Mouse (Mus musculus): ENCODE results near the gene Sf3b6. TPM values are rescaled to one million over a fixed set of nuclear protein-coding genes. Genes with fewer than 3 reads are reported as not detected.
A peak's percentile ranks its signal among the peaks of the same experiment; 100 is the strongest.

Sf3b6 gene
- total RNA-seq, 2 experiments from 2014 or later = 83.2 to 96.7 TPM

GRCm38 (mm10) chr12:4841392-4841887 lies 24.1 kb downstream of the Sf3b6 start, which contains the start of gene Fkbp1b:
Gene Fkbp1b, minus strand, starts transcription at chr12:4841591.
- DNase-seq = peak; percentile 51 to 53

- DNase-seq = no peak
Measured at GRCm38 (mm10) chr12:4842456-4842855, 25.1 kb downstream of the Sf3b6 start.

GRCm38 (mm10) chr12:4842890-4843597 lies 25.7 kb downstream of the Sf3b6 start, which contains the start of gene Wdcp:
Gene Wdcp, plus strand, starts transcription at chr12:4843303.
- peak; percentile 83 to 88 for DNase-seq

- no peak for DNase-seq
Measured at GRCm38 (mm10) chr12:4843741-4844140, 26.4 kb downstream of the Sf3b6 start.

GRCm38 (mm10) chr12:4856160-4856559 lies 38.8 kb downstream of the Sf3b6 start:
- DNase-seq = no peak

- DNase-seq = no peak
Measured at GRCm38 (mm10) chr12:4856834-4857233, 39.5 kb downstream of the Sf3b6 start.

GRCm38 (mm10) chr12:4859241-4859914 lies 42.0 kb downstream of the Sf3b6 start:
- DNase-seq = no peak

GRCm38 (mm10) chr12:4862672-4863071 lies 45.3 kb downstream of the Sf3b6 start:
- no peak for DNase-seq

- no peak for DNase-seq
Measured at GRCm38 (mm10) chr12:4863654-4864337, 46.5 kb downstream of the Sf3b6 start.

GRCm38 (mm10) chr12:4864338-4864690 lies 47.0 kb downstream of the Sf3b6 start:
- DNase-seq = no peak

- no peak for DNase-seq
Measured at GRCm38 (mm10) chr12:4868924-4869323, 51.6 kb downstream of the Sf3b6 start.

- DNase-seq = no peak
Measured at GRCm38 (mm10) chr12:4871260-4871659, 53.9 kb downstream of the Sf3b6 start.

GRCm38 (mm10) chr12:4872273-4872672 lies 54.9 kb downstream of the Sf3b6 start:
- DNase-seq = no peak

- no peak for DNase-seq
Measured at GRCm38 (mm10) chr12:4872983-4873477, 55.7 kb downstream of the Sf3b6 start.

- no peak for DNase-seq
Measured at GRCm38 (mm10) chr12:4873531-4873930, 56.2 kb downstream of the Sf3b6 start.

- peak; percentile 20 to 26 for DNase-seq
Measured at GRCm38 (mm10) chr12:4874161-4874927, 57.0 kb downstream of the Sf3b6 start, which contains the start of gene Mfsd2b. Gene Mfsd2b, minus strand, starts transcription at chr12:4874359.

GRCm38 (mm10) chr12:4875623-4876022 lies 58.3 kb downstream of the Sf3b6 start:
- DNase-seq = no peak

Other genes with a start within 250 kb of the Sf3b6 start
- 100 to 1,000 TPM in 1 of 2 experiments, 10 to 100 TPM in 1; 87.2 to 104 TPM for gene Itsn2, start 224.9 kb upstream of the Sf3b6 start, total RNA-seq (2021)
- gene Gm3625, start 224.6 kb upstream of the Sf3b6 start, total RNA-seq (2021) = not detected
- 1 to 10 TPM; 2.2 to 4.1 TPM for gene Fam228a, start 79.1 kb upstream of the Sf3b6 start, total RNA-seq (2021)
- gene Pfn4, start 48.5 kb upstream of the Sf3b6 start, total RNA-seq (2021) = 10 to 100 TPM; 10.3 to 10.6 TPM
- 10 to 100 TPM; 17.5 to 25.6 TPM for gene Fam228b, start 48.3 kb upstream of the Sf3b6 start, total RNA-seq (2021)
- gene Fkbp1b, start 24.0 kb downstream of the Sf3b6 start, total RNA-seq (2021) = 10 to 100 TPM; 55.8 to 57.2 TPM
- 10 to 100 TPM; 12.5 to 14.3 TPM for gene Wdcp, start 25.8 kb downstream of the Sf3b6 start, total RNA-seq (2021)
- gene Mfsd2b, start 56.8 kb downstream of the Sf3b6 start, total RNA-seq (2021) = under 1 TPM; 0.35 to 0.56 TPM
- gene Ubxn2a, start 90.2 kb downstream of the Sf3b6 start, total RNA-seq (2021) = 10 to 100 TPM; 44.3 to 46.8 TPM
- 10 to 100 TPM; 36.6 to 38.3 TPM for gene Atad2b, start 99.8 kb downstream of the Sf3b6 start, total RNA-seq (2021)

Data from layer of hippocampus, postnatal 36 days (tissue).